Mouse (Mus musculus) liver, adult 2 months (tissue): ENCODE results near the gene Sarm1.

ENCODE experiments used
- CTCF ChIP-seq: fragments of 200-500 bp; IDR thresholded peaks from 2 replicates; pipeline ENCODE4 v1.5.1; 2011; ENCODE audit warnings: low read depth, low read length, control low read depth
- POLR2A ChIP-seq: fragments of 200-500 bp; IDR thresholded peaks from 2 replicates; pipeline ENCODE4 v1.6.1; 2011; ENCODE audit warnings: low read length, control low read depth; ENCODE audit not compliant: insufficient read depth; ENCODE audit errors: extremely low read depth

- TF ChIP-seq CTCF (no peak), POLR2A (no peak)
Observed at GRCm38 (mm10) chr11:78497071-78497541, 448 bp downstream of the Sarm1 start.
